Mouse (Mus musculus) liver, embryonic 14.5 days (tissue): ENCODE measurements at regions not wholly inside any gene's neighbourhood (a gene's known extent, or its start where the extent isn't known, plus 50 kb on each side); places are given as distances from the start of the nearest gene placed in this dataset.
"Not testable (repeated sequence)": the region's sequence is repeated elsewhere in the genome, so short reads cannot be mapped to it uniquely, and the experiment has no call there.

Source experiments
- CTCF ChIP-seq: IDR thresholded peaks from 2 replicates; pipeline ENCODE4 v1.5.1; 2016; ENCODE audit warnings: antibody characterized with exemption, low read depth, control low read depth
- EP300 ChIP-seq: IDR thresholded peaks from 2 replicates; pipeline ENCODE4 v1.6.1; 2016; ENCODE audit warnings: antibody characterized with exemption, low read depth

GRCm38 (mm10) chr6:31803222-31803621 lies 239.4 kb upstream of the Podxl start:
- not testable (repeated sequence) for TF ChIP-seq CTCF, EP300
